Mouse (Mus musculus) myocyte (in vitro differentiated cells): ENCODE measurements around the gene Rapgef4. TPM values are rescaled to one million over a fixed set of nuclear protein-coding genes. Genes with fewer than 3 reads are reported as not detected.

ENCODE experiments used
- H3K27me3 ChIP-seq: one replicate; pipeline ENCODE4 v1.6.1; 2011; ENCODE audit not compliant: control insufficient read depth, insufficient read depth, insufficient read length
- H3K36me3 ChIP-seq: one replicate; pipeline ENCODE4 v1.6.1; 2011; ENCODE audit not compliant: control insufficient read depth, insufficient read depth
- H3K4me2 ChIP-seq: one replicate; pipeline ENCODE4 v1.6.1; 2011; ENCODE audit warnings: low read depth, control low read depth
- H3K4me3 ChIP-seq: one replicate; pipeline ENCODE4 v1.5.1; 2011; ENCODE audit warnings: mild to moderate bottlenecking, control low read depth, moderate library complexity
- H3K79me2 ChIP-seq: one replicate; pipeline ENCODE4 v1.6.1; 2011; ENCODE audit not compliant: control insufficient read depth, insufficient read depth
- H3ac ChIP-seq: one replicate; pipeline ENCODE4 v1.6.1; 2011; ENCODE audit not compliant: control insufficient read depth, insufficient read length
- CEBPB ChIP-seq: IDR thresholded peaks from 2 replicates; pipeline ENCODE4 v1.6.1; 2011; ENCODE audit warnings: mild to moderate bottlenecking, moderate library complexity; ENCODE audit not compliant: poor library complexity, insufficient read depth, severe bottlenecking
- E2F4 ChIP-seq: IDR thresholded peaks from one replicate; pipeline ENCODE4 v1.6.1; 2011; ENCODE audit warnings: mild to moderate bottlenecking, control low read depth, moderate library complexity; ENCODE audit not compliant: insufficient read depth
- MAX ChIP-seq: IDR thresholded peaks from one replicate; pipeline ENCODE4 v1.6.1; 2011; ENCODE audit warnings: low read depth, mild to moderate bottlenecking, control low read depth
- MYOD1 ChIP-seq, 3 experiments: IDR thresholded peaks; one replicate each; pipeline ENCODE4 v1.6.1; 2011; ENCODE audit warnings: control low read depth in 2 of 3, low read depth in 2 of 3, mild to moderate bottlenecking in 2 of 3, moderate library complexity in 1 of 3; ENCODE audit not compliant: insufficient read length in 2 of 3, control insufficient read depth in 1 of 3
- MYOG ChIP-seq, 3 experiments: IDR thresholded peaks; one replicate each; pipeline ENCODE4 v1.6.1; 2011; ENCODE audit warnings: control low read depth in 2 of 3, low read depth in 2 of 3, mild to moderate bottlenecking in 2 of 3; ENCODE audit not compliant: insufficient read length in 2 of 3, control insufficient read depth in 1 of 3, insufficient read depth in 1 of 3
- POLR2A ChIP-seq: IDR thresholded peaks from one replicate; pipeline ENCODE4 v1.6.1; 2011; ENCODE audit warnings: low read depth, mild to moderate bottlenecking, control low read depth, moderate library complexity; ENCODE audit not compliant: insufficient read length
- POLR2AphosphoS2 ChIP-seq: IDR thresholded peaks from one replicate; pipeline ENCODE4 v1.6.1; 2011; ENCODE audit warnings: low read depth, control low read depth; ENCODE audit not compliant: insufficient read length
- REST ChIP-seq: IDR thresholded peaks from one replicate; pipeline ENCODE4 v1.6.1; 2011; ENCODE audit warnings: mild to moderate bottlenecking, control low read depth, moderate library complexity; ENCODE audit not compliant: insufficient read depth, insufficient read length
- SRF ChIP-seq: IDR thresholded peaks from one replicate; pipeline ENCODE4 v1.6.1; 2011; ENCODE audit warnings: low read depth; ENCODE audit not compliant: control insufficient read depth, insufficient read length
- TCF12 ChIP-seq: IDR thresholded peaks from one replicate; pipeline ENCODE4 v1.6.1; 2011; ENCODE audit warnings: mild to moderate bottlenecking, control low read depth; ENCODE audit not compliant: poor library complexity, insufficient read depth, severe bottlenecking
- TCF3 ChIP-seq: IDR thresholded peaks from one replicate; pipeline ENCODE4 v1.6.1; 2011; ENCODE audit warnings: low read depth, control low read depth; ENCODE audit not compliant: insufficient read length
- USF1 ChIP-seq: IDR thresholded peaks from one replicate; pipeline ENCODE4 v1.6.1; 2011; ENCODE audit warnings: low read depth, mild to moderate bottlenecking, control low read depth, moderate library complexity
- polyA plus RNA-seq: library from polyadenylated mRNA; unstranded; fragments of >200 nt; fragmentation: generic; extraction: Trizol; gene quantifications from one replicate; pipeline ENCODE4 v1.2.1, GENCODE M21; 2012; ENCODE audit warnings: missing spikeins

The Rapgef4 gene
- polyA plus RNA-seq, 1 experiment: 0.28 TPM

- Histone ChIP-seq H3ac (no peak overlapping the region), H3K79me2 (no peaks in the 10 kb centered on the region), H3K36me3 (no peaks in the 10 kb centered on the region), H3K27me3 (no peaks in the 10 kb centered on the region), H3K4me3 (no peak overlapping the region), H3K4me2 (no peak overlapping the region)
- TF ChIP-seq REST: no peak
- TF ChIP-seq TCF12: no peak
- no peak for TF ChIP-seq CEBPB
- no peak for TF ChIP-seq MYOG (IDR thresholded peaks at IDR 0.05; ENCODE audit: control insufficient read depth in 1 of 3, insufficient read depth in 1 of 3, insufficient read length in 2 of 3, low read depth in 2 of 3)
- no peak for TF ChIP-seq E2F4
- TF ChIP-seq MYOD1 (IDR thresholded peaks at IDR 0.05; ENCODE audit: control insufficient read depth in 1 of 3, insufficient read length in 2 of 3, low read depth in 2 of 3): no peak
- TF ChIP-seq SRF: no peak
- no peak for TF ChIP-seq USF1
- TF ChIP-seq MAX: no peak
- no peak for TF ChIP-seq POLR2AphosphoS2
- no peak for TF ChIP-seq TCF3
Observed at GRCm38 (mm10) chr2:72021440-72021839, 40.4 kb downstream of the Rapgef4 start.

DNA sequence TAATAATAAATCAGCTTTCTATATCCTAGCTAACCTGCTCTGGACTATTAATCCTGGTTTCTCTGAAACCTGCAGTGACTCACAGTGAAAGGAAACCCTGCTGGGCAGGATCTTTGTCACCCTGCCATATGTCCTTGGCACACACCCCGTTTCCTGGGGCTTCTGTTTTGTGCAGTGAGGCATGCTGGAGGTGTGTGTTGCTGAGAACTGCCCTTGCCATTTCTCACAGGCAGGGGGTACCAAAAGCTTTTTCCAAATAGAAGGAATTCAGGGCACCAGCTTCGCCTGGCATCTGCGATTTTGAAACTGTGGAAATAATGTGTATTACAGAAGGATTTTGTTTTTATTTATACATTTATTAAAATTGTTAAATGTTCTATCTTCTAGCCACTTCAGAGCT is 40.8 kb downstream of the Rapgef4 start:
- no peak for TF ChIP-seq USF1
- TF ChIP-seq SRF: no peak
- no peak for TF ChIP-seq POLR2AphosphoS2
- H3K4me2 ChIP-seq: no peak overlapping the region
- H3K4me3 ChIP-seq: no peak overlapping the region
- H3K36me3 ChIP-seq: no peaks in the 10 kb centered on the region
- H3K27me3 ChIP-seq: no peaks in the 10 kb centered on the region
- H3K79me2 ChIP-seq: no peaks in the 10 kb centered on the region
- no peak overlapping the region for H3ac ChIP-seq

GRCm38 (mm10) chr2:72023791-72024190 is 42.8 kb downstream of the Rapgef4 start:
- Histone ChIP-seq H3K27me3 (no peaks in the 10 kb centered on the region), H3K4me2 (no peak overlapping the region), H3K79me2 (no peaks in the 10 kb centered on the region), H3K4me3 (no peak overlapping the region), H3ac (no peak overlapping the region), H3K36me3 (no peaks in the 10 kb centered on the region)
- TF ChIP-seq E2F4: no peak
- no peak for TF ChIP-seq MYOD1 (IDR thresholded peaks at IDR 0.05; ENCODE audit: control insufficient read depth in 1 of 3, insufficient read length in 2 of 3, low read depth in 2 of 3)
- no peak for TF ChIP-seq SRF

GRCm38 (mm10) chr2:72025660-72026059 is 44.6 kb downstream of the Rapgef4 start:
- no peaks in the 10 kb centered on the region for H3K27me3 ChIP-seq
- no peak overlapping the region for H3K4me3 ChIP-seq
- H3K36me3 ChIP-seq: no peaks in the 10 kb centered on the region
- H3K4me2 ChIP-seq: no peak overlapping the region
- TF ChIP-seq MYOD1 (IDR thresholded peaks at IDR 0.05; ENCODE audit: control insufficient read depth in 1 of 3, insufficient read length in 2 of 3, low read depth in 2 of 3): no peak
- H3K79me2 ChIP-seq: no peaks in the 10 kb centered on the region
- H3ac ChIP-seq: no peak overlapping the region

- H3K27me3 ChIP-seq: no peaks in the 10 kb centered on the region
- no peak overlapping the region for H3K4me3 ChIP-seq
- TF ChIP-seq MYOG (IDR thresholded peaks at IDR 0.05; ENCODE audit: control insufficient read depth in 1 of 3, insufficient read depth in 1 of 3, insufficient read length in 2 of 3, low read depth in 2 of 3): no peak
- no peak for TF ChIP-seq POLR2AphosphoS2
- TF ChIP-seq REST: no peak
- TF ChIP-seq MYOD1 (IDR thresholded peaks at IDR 0.05; ENCODE audit: control insufficient read depth in 1 of 3, insufficient read length in 2 of 3, low read depth in 2 of 3): no peak
- no peak for TF ChIP-seq SRF
- TF ChIP-seq POLR2A: no peak
- no peak for TF ChIP-seq MAX
- TF ChIP-seq USF1: no peak
- TF ChIP-seq TCF12: no peak
- TF ChIP-seq E2F4: no peak
- no peak for TF ChIP-seq CEBPB
- TF ChIP-seq TCF3: no peak
- H3K4me2 ChIP-seq: no peak overlapping the region
- H3K36me3 ChIP-seq: no peaks in the 10 kb centered on the region
- H3ac ChIP-seq: no peak overlapping the region
- no peaks in the 10 kb centered on the region for H3K79me2 ChIP-seq
Observed at GRCm38 (mm10) chr2:72026506-72026905, 45.5 kb downstream of the Rapgef4 start.

DNA sequence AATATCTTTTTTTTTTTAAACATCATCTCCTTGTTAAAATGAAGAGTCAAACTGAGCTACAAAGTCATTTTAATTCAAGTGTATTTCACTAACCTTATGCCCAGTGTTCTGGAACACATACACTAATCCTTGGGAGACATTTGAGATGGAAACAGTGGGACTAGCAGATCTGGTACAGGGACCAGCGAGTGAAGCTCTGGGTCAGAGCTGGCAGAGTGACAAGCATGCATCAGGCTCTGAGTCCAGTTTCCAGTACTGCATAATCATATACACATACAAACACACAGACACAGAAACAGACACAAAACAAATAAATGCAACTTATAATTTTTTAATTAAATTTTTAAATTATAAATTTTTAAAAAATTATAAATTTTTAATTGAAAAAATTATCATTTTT is 48.0 kb downstream of the Rapgef4 start:
- H3K4me3 ChIP-seq: no peak overlapping the region

More for the DNA sequence above, 48.0 kb downstream of the Rapgef4 start:
- no peak overlapping the region for H3ac ChIP-seq
- H3K27me3 ChIP-seq: no peaks in the 10 kb centered on the region
- no peaks in the 10 kb centered on the region for H3K36me3 ChIP-seq
- TF ChIP-seq USF1 (no peak), TCF12 (no peak), TCF3 (no peak), E2F4 (no peak), MAX (no peak)
- no peaks in the 10 kb centered on the region for H3K79me2 ChIP-seq
- no peak overlapping the region for H3K4me2 ChIP-seq
